Mouse (Mus musculus) adrenal gland, adult 18-20 months (tissue): ENCODE data around the gene Naa15. TPM values are rescaled to one million over a fixed set of nuclear protein-coding genes. Genes with fewer than 3 reads are reported as not detected.
"Not testable (repeated sequence)": the region's sequence is repeated elsewhere in the genome, so short reads cannot be mapped to it uniquely, and the experiment has no call there.

ENCODE experiments used
- DNase-seq, 2 experiments: peaks; one replicate each; pipeline ENCODE4 v3.0.0; 2021 to 2022; ENCODE audit warnings: low spot score in 2 of 2
- total RNA-seq, 2 experiments: library from RNA; stranded (reverse); gene quantifications; 1 replicate in 1 of 2; 2 replicates in 1 of 2; pipeline ENCODE4 v1.2.3; 2021

Gene Naa15
- total RNA-seq, 2 experiments from 2014 or later, result 54.1 to 59.7 TPM

DNA sequence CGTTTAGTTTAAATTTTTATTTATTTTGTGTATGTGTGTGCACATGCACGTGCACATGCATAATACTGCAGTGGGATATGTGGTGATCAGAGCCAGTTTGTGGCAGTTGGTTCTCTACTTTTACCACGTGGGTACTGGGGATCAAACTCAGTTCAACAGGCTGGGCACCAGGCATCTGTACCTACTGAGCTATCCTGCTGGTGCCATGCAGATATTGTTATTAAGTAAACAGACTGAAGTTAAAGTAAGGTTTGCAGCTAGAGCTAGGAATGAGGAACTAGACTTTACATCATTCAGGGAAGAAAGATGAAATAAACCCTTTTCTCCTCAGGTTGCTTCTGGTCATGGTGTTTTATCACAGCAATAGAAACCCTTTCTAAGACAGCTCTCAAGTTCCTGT, 7.0 kb downstream of the Naa15 start:
- DNase-seq, result no peak

DNA sequence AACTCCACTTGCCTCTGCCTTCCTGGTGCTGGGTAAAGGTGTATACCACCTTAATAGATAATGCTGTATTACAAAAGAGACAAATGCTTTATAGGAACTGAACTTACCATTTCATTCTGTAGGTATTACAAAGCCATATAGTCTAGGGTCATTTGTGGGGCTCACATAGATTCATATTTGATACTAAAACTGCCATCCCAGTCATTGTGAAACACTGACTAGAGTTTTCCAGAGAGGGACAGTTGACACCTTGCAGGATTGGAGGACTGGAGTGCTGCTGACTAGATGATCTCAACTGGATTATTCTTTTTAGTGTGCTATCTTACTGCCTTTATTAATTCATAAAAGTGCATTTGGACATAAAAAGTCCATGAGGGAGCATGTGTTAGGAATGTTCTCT, 10.4 kb downstream of the Naa15 start:
- DNase-seq, result no peak

DNA sequence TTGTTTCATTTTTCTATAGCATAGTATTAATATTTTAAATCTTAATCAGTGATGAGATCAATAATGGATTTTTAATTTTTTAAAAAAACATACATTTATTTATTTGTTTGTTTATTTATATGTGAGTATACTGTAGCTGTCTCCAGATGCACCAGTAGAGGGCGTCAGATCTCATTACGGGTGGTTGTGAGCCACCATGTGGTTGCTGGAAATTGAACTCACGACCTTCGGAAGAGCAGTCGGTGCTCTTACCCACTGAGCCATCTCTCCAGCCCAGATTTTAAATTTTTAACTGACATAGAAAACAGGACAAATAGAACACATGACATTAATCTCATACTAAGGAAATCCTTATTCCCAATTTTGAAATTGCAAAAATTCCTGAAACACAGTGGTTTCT, 19.4 kb downstream of the Naa15 start:
- DNase-seq, result not testable (repeated sequence)

DNA sequence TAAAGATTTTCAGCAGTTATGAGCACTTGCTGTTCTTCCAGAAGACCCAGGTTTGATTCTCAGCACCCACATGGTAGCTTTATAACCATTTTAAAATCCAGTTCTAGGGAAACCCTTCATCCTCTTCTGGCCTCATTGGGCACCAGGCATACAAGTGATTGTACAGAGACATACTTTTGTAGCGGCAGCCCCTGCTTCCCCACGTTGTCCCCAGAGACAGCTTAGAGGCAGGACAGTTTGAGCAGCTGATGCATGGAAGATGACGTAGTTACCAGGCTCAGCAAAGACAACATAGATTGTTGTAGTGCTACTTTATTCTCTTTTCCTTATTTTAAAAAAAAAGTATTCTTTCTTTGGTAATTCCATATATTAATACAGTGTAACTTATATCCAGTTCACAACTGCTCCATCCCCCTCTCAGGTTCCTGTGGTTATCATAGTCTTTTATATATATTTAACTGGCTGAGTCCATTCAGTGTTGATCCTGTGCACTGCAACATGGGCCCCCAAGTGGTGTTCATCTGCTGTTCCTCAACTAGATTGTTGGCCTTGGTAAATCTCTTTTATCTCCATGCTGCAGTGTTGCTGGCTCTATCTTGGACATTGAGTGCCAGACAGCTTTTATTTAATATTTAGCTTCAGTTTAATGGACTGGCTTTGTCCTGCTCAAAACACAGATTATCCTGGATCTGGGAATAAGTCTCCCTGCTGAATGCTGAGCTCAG, 20.1 kb downstream of the Naa15 start:
- no peak for DNase-seq

DNA sequence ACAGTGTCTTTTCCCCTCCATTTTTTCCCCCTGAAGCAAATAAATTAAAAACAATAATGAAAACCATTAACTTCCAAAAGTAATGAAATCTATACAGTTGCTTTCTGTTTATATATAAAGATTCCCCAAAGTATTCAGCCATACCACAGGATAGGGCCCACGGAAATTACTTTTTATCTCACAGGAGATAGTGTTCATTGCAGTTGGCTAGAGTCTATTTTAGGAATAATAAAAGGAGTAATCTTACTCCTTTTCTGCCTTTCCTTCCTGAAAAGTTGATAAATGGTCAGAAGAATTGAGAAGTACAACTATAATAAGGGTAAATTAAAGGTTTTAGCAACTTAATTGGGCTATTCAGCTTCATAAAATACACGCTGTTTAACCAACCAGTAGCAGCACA, 53.6 kb downstream of the Naa15 start:
- no peak for DNase-seq

DNA sequence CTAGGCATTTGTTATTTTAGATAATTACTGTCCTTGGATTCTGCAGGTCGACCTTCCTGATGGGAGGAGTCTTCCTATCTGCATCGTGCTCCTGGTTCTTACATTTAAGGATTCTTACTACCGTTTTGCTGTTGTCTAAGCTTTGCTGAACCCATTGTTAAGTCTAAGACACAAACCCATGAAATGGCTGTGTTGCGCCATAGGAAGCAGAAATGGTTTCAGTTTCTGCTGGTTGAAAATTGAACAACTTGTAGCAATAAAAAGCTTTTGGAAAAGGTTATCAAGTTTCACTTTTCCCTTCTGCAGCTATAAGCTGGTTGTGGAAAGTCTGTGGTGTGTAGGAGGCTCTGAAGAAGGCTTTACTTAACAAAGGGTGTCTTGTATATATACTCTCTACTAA, 60.8 kb downstream of the Naa15 start:
- no peak for DNase-seq

DNA sequence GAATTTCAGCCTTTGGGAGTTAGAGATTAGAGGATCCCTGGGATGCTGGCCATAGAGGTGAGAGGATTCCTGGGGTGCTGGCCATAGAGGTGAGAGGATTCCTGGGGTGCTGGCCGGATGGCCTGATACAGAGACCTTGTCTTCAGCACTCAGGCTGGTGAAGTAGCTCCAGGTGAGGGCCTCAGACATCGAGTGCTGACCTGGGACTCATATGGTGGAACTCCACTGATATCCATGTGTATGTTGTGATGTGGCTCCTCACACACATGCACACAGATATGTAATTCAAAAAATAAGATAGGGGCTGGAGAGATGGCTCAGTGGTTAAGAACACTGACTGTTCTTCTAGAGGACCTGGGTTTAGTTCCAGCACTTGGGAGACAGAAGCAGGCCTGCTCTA, 64.9 kb downstream of the Naa15 start:
- DNase-seq, result no peak

DNA sequence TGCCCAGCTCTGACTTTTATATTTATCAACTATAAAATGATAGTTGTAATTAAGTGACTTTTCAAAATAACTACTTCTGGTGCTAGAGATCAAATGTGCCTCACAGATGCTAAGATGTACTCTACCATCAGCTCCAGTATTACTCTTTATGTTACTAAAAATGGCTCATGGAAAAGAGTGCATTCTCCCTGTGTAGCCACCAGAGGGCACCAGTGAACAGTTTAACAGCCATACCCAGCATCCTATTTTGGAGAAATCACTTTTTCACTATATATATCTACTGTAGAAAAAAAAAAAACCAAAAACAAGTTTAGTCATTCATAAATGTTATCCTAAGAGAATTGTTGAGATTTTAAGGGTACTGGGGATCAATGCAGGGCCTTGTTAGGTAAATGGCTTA, 66.1 kb downstream of the Naa15 start:
- peak; percentile 49 to 51 for DNase-seq

DNA sequence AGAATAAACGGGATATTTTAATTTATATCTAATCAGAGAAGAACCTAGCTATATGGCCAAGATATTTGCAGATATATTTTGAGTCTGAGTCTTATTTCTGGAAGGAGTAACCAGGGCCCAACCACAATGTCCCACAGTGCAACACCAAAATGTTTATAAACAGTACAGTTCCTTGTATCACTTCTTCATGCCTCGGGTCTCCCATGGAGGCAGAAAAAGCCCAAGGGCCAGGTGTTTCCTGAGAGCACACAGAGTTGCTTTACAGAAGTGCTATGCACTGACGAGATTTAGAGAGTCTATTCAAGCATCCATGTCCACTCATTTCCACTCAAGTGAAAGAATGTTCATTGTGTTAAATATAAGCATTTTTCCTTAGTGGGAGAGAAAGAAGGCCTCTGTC, 66.9 kb downstream of the Naa15 start:
- no peak for DNase-seq

DNA sequence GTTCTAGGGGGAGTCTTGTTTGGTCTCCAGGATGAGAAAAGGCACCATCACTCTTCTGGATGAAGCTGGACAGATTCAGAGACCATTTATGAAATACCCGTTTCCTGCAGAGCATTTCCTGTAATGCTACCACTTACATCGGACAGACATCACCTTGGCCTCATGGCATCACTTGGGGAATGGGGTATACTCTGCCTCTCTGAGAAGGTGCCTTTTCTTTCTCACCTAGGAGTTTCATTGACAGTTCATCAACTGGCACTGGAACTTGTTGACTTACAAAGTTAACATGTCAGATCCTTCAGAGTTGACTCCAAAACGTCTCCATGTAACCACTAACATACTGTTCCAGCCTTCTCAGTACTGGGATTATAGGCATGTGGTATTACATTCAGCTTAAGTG, 67.8 kb downstream of the Naa15 start:
- DNase-seq, result no peak

DNA sequence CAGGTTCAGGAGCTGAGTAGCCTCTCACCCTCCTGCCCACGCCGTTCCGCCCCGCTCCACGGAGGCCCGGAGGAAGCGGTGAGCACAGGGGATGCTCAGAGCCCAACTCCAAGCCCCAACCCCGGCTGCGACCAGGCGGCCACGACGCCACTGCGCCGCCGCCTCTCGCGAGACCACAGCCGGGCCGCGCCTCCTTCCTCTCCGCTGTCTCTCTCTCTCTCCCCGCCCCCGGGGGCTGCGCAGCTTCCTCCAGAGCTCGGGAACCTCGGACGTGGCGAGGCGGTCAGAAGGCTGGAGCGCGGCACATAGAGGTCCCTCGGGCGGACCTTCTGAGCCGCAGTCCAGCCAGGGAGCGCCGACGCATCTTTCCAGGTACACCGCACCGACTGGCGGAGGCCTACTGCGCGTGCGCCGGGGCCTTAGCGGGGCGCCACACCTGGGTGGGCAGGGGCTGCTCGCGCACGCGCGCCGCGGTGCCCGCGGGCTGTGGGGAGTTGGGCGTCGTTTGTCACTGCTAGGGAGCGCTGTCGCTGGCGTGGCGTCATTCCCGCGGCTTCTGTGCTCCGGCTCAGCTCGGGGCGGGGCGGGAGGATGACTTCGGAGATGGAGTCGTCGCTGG, 68.9 kb downstream of the Naa15 start, which contains the start of gene Rab33b:
Gene Rab33b, plus strand, starts transcription at position 180 of the 619 bp plus-strand sequence.
- peak; percentile 94 to 95 for DNase-seq

DNA sequence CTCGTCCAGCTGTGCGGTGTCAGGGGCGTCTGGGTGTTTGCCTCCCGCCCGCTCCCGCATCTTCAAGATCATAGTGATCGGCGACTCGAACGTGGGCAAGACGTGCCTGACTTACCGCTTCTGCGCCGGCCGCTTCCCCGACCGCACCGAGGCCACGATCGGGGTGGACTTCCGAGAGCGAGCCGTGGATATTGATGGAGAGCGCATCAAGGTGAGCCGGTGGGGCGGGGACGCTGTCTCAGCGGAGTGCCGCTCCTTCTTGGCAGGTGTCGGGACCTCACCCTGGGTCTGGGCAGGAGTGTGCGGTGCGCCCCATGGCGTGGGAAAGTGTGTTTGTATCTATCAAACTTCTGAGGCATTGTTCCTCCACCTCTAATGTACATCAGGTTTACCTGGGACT, 69.4 kb downstream of the Naa15 start:
- no peak for DNase-seq

DNA sequence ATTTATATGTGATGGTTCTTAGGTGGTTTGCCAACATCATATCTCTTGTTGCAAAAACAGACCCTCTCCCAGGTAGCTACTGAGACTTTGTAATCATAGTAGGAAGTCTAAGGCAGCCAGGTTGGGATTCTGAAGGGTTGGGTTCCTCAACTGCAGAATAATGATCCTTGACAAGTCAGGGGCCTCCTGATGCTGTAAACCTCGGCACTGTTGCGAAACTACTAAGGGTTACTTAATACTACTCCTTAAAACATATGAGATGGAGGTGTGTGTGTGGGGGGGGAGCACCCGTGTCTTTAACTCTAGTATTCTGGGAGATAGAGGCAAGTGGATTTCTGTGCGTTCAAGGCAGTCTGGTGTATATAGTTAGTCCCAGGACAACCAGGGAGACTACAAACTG, 70.4 kb downstream of the Naa15 start:
- no peak for DNase-seq

DNA sequence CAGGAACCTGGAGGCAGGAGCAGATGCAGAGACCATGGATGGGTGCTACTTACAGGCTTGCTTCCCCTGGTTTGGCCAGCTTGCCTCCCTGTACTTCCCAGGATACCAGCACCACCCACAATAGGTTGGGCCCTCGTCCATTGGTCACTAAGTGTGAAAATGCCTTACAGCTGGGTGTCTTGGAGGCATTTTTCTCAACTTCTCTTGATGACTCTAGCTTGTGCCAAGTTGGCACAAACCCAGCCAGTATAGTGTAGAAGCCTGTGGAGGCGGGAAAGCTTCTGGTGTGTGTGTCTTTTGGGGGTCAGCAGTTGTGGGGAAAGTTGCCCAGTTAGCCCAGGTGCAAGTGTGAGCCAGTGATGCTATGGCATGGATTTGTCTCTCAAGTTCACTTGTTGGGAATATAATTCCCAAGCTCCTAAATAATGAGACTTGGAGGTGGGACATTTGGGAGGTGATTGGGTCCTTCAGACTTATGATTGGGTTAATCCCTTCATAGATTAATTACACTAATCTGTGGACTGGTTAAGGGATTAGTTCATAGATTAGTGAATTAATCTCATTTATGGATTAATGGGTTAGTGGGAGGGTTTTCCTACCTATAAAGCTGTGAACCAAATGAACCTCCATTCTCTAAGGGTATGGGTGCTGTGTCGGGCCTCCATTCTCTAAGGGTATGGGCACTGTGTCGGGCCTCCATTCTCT, 71.7 kb downstream of the Naa15 start:
- DNase-seq, result no peak

DNA sequence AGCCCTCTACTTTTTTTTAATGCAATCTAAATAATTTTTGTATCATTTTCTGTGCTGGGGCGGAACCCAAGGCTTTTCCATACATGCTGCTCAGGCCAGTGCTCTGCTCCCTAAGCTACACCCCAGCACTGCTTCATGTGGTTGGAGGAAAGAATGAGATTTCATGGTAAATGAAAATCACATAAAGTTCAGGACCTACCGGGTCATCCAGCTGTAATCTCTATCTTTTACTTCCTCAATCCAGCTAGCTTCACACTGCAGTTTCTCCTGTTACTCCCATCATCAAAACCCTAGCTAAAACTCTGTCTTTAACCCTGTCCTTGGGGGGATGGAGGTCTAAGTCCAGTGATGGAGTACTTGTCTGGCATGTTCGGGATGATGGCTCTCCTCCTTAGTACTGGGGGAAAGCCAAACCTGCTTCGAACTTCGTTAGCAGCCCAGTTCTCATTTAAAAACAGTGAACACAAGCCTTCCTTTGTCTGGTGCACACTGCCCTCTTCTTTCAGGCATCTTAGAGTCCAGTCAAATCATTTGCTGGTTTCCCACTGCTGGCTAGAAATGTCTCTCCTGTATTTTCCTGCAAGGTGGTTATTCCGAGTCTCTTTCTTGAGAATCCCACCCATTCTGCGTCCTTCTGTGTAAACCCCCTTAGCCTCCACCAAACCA, 75.3 kb downstream of the Naa15 start:
- no peak for DNase-seq

DNA sequence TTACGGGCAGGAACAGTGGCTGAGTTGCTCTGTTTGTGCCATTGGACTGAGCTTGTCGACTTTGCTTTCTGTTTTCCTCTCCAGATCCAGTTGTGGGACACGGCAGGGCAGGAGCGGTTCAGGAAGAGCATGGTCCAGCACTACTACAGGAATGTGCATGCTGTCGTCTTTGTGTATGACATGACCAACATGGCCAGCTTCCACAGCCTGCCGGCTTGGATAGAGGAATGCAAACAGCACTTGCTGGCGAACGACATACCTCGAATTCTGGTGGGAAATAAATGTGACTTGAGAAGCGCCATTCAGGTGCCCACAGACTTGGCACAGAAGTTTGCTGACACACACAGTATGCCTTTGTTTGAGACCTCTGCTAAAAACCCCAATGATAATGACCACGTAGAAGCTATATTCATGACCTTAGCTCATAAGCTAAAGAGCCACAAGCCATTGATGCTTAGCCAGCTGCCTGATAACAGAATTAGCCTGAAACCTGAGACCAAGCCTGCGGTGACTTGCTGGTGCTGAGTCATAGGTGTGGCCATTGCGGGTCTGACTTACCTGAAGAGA, 78.4 kb downstream of the Naa15 start:
- DNase-seq, result no peak

DNA sequence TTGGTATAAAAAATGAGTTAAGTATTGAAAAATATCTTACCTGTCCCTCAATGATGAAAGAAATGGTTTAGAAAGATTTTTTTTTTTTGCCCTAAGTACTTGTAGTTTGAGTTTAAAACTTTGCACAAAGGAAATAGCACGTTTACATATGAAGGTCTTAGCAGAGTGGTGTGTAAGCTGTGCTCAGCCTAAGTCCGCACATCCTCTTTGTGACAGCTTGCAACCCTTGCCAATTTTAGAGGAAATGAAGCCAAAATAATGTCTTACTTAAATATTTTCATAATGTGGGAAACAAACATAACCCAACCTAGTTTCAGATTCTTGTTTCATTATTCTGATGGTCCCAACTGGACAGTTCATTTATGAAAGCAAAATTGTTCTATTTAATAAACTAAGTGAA, 79.5 kb downstream of the Naa15 start:
- DNase-seq, result no peak

DNA sequence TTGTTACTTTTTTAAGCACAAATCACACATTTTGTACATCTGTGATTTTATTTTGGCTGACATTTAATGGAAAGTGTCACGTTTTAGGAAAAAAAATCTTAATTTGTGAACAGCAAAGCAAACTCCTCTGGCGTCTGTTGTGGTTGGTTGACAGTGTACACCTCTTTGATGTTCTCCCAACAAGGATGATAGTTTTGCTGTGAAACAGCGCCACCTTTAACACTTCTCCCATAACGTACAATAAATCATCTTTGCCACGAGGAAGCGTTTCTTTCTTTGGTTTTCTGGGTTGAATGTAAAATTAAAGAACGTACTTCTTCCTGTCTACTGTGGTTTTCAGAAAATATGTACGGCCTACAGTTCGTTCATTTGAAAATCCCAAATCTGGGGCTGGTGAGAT, 80.7 kb downstream of the Naa15 start:
- no peak for DNase-seq

DNA sequence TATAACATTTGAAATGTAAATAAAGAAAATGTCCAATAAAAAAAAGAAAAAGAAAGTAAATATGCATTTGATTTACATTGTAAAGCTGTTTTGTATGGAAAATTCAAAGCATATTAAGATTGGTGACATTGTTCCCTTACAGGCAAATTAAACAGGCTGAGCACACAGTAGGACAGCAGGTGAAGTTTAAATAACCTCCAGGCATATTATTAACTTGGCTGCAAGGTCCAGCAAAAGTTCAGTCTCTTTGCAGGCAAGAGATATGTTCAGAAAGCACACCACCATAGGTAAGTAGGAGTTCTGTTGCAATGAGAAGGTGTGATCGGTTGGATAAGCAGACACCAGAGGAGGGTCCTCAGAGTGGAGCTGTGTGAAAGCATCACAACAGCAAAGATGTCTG, 83.0 kb downstream of the Naa15 start:
- DNase-seq, result no peak

DNA sequence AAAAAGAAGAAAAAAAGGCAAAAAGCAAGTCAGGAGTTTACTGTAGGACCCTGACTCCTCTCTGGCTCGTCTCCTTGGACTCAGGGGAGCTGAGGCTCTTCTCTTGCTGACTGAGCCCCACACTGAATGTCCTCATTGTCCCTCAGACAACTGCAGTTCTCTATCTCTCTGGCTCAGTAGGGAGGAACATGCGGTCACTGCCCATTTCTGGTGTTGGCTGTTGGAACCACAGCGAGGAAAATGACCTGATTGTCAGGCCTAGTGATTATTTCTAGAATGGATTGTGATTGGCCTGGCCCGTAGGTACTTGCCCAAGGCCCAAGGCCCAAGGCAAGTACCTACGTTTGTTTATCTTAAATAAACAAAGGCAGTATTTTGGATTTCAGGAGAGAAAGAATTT, 83.7 kb downstream of the Naa15 start:
- no peak for DNase-seq

DNA sequence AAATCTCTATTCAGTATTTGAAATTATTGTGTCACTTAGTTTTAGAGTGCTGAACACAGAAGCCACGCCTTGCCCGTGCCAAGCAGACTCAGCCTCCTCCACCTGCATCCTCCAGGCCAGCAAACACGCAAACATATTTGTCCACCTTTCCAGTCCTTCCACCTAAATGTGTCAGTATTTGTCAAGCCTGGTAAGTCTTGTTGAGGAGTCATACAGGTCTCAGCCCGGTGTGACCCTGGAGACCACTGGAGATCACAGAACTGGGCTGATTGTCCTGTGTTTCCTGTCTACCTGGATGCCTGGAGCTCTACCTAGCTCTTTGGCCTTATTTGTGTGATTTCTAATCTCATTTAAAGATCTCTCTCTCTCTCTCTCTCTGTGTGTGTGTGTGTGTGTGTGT, 84.9 kb downstream of the Naa15 start:
- DNase-seq, result no peak
